Mouse (Mus musculus) cerebellum, postnatal 4 days (tissue): ENCODE data around the gene Slc17a9.

Source experiments
- DNase-seq, 2 experiments: peaks; one replicate each; pipeline ENCODE4 v3.0.0; 2022; ENCODE audit warnings: low spot score in 2 of 2, mixed read lengths in 1 of 2

The Slc17a9 gene

DNA sequence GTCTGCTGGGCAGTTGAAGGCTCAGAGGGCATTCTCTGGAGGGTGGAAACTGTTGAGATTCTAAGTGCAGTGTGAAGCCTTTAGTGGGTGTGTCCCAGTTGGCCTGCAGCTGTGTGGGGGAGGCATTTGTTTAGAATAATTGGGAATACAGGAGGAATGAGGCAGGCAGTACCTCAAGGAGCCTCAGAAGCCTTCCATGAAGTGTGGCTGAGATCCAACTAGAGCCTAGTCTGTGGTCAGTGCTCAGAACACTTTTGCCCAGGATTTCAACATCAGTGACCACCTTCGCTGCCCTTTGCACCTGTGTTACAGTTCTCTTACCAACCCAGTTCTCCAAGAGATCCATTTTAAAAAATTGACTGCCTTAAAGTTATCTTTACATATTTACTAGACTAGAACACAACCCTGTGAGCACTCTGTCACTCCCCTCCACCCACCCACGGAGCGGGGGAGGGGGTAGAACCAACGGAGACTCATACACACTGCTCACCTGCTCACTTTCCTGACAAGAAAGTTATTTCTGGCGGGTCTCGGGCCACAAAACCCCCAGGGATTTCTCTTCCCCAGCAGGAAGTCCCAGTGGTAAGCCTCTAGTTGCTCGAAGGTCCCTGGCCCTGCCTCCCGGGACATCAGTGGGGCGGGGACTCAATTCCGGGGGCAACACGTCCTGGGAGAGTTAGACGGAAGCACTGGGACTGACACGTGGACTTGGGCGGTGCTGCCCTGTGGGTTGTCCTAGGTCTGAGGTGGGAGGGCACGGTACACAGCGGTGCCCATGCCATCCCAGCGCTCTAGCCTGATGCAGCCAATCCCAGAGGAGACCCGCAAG is at the start of gene Slc17a9:
Gene Slc17a9, plus strand, starts transcription at position 679 of the 829 bp plus-strand sequence.
- DNase-seq: no peak

DNA sequence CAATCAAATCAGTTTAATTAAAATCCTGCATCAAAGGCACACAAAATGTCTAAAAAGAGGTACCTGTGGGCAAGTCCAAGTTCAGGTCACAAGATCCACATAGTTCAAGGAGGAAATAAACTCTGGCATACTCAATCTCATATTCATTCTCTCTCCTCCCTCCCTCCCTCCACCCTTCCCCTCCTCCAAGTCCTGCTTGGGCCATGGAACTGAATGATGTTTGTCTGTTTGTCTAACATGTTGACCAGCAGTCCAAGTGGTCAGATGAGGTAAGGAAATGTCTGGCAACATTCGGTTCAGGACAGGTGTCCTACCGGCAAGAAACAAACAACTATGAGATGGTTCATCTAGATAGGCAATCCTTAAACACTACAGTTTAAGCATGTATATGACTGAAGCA is 48.4 kb upstream of the Slc17a9 start:
- DNase-seq: no peak

DNA sequence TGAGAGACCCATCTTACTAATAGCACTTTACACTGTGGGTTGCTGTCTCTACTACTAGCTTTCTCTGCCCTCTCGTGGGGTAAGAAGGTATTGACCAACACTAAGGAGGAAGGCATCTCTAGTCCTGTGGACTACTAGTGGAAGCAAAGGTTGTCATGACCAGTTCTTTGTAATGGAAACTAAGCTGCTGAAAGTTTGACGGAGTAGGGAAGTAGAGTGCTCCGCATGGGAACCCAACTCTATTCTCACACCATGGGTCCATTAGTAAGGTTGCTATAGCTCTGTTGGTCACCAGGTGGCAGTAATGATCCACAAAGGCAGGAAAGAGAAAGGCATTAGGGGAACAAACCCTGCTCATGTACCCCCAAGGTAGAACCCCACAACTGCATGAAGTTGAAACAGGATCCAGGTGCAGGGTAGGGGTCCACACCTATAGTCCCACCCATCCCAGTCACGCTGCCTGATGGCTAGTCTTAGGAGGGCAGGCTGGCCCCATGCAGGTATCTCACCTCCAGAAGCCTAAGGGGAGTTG is 46.4 kb upstream of the Slc17a9 start:
- DNase-seq: peak in 1 of 2 experiments; percentile 56

DNA sequence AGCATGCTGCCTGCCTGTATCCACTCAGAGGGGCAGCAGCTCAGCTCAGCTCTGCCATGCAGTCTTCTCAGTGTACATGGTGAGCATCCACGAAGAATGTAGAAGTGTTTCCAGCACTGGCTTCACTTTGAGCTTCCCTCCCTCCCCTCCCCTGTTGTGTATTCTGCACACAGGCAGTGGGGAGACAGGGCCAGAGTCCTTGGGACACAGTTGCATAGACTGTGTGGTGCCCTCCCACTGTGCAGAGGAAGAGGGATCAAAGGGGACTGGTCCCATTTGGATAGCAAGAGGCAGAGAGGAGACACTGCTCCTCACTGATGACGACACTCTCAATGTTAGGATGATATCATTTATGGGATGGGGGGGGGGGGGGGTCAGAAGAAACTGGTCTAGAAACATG is 43.8 kb upstream of the Slc17a9 start:
- no peak for DNase-seq

DNA sequence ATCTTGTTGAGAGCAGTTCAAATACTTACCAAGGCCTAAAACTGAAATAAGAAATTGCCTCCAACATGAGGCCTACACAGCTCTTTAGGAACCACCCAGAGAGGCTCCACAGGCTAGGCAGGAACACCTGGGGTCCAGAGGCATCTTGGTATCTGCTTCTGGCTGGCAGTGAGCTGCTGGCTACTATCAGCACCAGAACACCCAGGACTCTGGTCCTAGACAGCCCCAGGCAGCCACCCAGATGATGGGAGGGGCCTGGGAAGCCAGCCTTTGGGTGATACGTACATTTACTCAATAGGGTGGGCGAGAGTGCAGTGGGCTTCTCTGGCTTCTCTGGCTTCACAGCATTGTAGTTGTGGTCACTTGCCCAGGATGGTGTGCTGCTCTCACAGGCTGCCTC is 41.5 kb upstream of the Slc17a9 start:
- no peak for DNase-seq

DNA sequence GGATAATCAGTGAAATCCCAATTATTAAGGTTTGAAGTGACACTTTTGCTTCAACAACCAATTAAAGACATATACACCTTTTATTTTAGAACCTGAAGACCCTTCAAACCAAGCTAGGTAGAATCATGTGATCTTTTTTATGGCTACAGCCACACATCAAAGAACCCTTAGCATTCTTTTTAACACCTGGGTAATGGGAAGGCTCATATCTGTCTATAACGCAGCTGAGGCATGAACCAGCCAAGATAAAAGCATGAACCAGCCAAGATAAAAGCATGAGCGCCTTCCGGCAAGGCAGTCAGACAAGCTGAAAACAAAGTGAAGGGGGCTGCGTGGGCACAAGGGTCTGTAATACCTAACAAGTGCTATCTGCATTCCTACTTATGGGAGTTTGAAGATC is 41.0 kb upstream of the Slc17a9 start:
- DNase-seq: no peak

DNA sequence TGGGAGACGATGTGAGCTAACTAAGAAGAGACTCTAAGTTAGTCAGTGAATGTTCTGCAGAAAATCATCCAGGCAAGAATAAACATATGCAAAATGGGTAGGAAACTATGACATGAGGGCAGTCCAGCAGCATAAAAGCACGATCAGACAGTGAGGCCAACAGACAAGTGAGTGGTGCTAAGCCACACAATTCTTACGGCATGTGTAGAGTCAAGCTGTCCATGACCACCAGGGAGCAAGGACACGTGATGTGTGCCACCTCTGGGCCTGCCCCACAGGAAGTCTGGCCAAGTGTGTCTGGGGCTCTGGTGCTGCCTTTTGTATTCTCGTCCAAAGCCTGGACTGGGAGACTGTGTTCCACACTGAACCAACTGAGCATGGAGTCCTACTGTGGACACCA is 35.2 kb upstream of the Slc17a9 start:
- no peak for DNase-seq

DNA sequence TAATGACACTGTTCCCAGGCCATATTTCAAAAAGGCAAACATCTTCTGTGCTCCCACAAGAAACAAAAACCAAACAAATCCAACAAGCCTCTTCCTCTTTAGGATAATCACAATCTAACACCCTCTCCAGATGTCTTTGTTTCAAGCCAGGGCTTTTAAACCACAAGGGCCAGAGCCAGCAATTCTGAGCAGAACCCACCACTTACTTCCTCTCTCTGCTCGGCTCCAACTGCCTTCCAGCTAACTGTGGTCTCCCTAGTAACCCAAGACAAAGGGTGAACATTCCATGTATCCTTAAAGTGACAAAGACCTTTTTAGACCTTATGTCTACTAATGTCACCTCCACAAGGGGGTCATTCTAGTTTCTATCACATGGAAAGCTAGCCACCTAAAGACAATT is 32.4 kb upstream of the Slc17a9 start:
- no peak for DNase-seq

DNA sequence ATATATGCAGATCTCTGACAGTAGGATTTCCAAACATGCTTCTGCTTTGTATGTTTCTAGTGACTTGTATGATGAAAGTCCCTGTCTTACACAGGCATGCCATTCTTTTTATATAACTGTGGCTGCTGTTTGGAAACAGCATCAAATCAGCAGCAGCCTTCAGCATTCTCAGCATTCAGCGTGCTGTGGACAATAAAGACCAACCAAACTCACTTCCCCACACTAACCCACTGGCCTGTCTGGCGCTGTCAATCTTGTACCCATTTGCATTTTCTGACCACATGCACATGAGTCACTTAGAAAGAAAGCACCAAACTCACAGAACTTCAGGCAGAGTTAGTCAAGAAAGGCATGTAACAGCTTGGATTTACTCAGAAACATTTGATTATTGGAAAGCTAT is 29.9 kb upstream of the Slc17a9 start:
- no peak for DNase-seq

DNA sequence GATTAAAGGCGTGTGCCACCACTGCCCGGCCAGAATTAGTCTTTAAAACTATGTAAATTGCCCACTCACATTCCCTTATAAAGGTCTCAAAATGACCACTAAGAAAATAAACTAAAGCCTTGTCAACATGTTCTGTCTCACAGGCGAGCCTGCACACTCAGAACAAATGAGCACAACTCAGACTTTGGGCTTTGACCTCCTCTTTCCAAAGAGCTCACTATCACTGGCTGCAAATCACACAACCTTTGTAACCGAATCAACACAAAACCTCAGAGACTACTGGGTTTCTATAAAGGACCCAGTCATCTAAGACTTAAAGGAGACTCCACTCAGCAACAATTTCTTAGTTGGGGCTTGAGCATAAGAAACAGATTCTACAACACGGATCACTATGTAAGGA is 24.6 kb upstream of the Slc17a9 start:
- DNase-seq: no peak

DNA sequence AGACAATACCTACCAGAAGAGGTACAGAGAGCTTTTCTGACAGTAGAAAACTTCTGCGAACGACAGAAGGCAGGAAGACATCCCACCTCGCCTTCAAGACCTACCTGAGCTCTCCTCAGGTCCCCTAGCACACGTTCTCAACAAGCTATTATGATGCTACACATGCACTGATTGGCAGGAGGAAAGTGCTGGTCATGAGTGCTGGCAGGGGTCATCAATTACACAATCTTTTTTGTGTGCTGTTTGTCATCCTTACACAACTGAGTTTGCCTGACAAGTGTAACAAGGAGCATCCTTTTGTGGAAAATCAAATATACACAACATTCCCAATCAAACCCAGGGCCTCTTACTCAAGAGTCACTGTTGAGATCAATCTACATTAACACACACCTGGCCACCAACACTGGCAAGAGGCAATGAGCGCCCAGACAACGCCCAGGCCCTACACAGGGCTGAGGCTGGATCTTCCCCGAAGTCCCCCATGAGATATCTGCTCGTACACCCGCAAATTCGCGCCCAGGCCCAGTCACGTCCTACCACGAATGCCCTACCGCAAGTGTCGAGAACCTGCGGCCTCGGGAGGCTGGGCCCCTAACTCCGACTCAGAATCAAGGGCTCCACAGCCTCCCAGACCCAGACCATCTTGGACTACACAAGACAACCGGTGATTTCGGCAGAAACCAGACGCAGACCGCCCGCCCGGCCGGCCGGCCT is 23.9 kb upstream of the Slc17a9 start:
- DNase-seq: no peak

DNA sequence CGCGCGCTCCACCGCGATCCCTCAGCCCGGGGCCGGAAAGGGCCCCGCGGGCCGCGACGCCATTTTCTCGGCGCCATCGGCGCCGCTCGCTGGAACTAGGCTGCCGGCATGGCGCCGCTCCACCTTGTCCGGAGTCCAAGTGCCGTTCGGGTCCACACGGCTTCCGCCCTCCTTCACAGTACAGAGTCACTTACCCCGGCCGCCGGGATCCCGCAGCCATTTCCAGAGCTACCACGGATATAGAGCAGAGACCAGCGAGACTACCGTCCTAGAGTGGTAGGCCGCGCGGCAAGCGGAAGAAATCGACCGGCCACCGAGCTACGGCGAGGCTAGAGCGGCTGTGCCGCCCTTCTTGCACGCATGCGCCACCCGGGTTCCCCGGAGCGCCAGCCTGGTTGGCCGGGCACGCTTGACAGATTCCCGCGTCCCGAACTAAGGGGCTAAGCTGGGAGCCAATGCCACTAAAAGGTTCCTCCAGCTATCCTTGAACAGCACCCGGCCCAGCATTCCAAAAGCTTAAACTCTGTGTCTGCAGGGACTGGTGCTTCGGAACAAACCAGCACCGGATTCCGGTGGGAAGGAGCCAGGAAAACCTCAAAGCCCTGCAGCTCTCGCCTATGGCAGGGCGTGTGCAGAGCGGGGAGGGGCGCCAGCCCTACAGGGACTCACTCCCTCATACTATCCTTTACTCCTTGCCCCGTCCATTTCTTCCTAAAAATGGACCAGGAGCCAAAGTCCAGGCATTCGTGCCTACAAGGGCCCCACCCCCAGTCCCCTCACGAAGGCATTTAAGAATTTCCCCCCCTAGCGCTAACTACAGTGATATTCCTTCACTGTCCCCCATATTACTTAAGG is 23.1 kb upstream of the Slc17a9 start:
- DNase-seq: peak; percentile 81 to 92

DNA sequence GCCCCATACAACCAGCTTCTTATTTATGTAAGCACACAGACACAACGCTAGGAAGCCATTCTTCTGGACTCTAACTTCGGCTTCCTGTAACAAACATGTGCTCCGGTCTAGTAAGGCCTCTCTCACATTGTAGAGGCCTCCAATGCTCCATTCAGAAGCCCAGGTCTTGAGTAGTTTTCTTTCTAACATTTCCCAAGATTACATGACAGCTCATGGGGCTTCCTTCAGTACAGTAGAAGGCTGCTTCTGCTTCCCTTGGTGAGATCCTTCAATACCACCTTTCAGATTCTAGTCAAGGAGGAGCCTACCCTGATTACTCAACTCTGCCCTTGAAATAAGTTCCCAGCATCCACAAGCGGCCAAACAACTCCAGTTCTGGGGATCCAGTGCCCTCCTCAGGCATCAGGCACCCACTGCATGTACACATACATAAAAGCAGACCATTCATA is 22.3 kb upstream of the Slc17a9 start:
- DNase-seq: no peak

DNA sequence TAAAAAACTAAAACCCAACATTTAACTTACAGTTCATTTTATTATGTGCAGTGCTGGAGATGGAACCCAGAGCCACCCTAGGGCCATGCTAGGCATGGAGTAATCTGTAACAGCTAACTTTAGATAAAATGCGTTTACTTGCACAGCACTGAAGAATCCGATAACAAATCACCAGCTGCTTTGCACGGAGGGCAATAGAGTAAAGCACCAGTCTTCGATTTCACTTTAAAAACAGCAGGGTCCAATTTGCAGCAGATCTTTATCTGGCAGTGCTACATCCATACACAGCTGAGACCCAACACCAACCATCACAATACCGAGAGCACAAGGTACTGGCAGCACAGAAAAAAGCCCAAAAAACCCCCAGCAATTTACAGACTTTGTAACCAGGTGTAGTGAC is 21.9 kb upstream of the Slc17a9 start:
- DNase-seq: no peak

DNA sequence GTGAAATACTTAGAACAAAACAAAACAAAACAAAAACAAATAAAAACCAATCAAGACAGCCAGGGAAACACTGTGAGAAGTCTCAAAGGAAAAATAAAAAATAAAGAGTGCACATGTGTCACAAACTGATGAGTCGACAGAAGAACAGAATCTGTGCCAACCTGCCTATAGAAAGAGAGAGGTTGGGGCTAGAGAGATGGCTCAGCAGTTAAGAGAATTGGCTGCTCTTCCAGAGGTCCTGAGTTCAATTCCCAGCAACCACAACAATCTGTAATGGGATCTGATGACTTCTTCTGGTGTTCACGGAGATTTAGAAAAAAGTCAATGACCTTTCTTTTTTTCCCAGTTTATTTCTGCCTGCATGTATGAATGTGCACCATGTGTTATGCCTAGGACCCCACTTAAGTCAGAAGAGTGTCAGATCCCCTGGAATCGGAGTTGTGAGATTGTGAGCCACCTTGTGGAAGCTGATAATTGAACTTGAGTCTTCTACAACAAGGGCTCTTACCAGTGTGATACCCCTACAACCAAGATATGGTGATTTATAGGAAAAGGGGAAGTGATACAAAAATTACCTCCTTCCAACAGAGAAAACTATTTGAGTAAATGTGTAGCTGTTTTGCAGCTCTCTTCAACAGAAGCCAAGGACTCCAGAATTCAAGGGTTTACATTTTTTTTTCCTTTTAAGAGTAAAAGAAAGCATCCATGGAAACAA is 21.3 kb upstream of the Slc17a9 start:
- no peak for DNase-seq

DNA sequence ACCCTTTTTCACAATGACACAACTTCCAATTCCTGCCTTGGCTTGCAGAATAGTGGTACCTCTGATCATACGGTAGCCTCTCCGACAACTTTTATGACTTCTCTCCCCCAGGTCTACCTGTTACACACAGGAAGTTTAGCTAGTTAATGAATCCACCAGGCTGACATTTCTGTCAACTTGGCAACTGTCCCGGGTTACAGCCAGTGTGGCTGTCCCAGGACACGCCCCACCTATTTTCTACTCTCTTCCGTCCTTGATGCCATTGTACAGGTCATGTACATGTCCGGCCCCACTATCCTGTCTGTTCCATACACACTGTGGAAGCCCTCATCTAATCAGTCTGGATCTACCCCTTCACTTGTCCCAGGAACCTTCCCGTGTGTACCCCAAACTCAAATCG is 20.5 kb upstream of the Slc17a9 start:
- no peak for DNase-seq

DNA sequence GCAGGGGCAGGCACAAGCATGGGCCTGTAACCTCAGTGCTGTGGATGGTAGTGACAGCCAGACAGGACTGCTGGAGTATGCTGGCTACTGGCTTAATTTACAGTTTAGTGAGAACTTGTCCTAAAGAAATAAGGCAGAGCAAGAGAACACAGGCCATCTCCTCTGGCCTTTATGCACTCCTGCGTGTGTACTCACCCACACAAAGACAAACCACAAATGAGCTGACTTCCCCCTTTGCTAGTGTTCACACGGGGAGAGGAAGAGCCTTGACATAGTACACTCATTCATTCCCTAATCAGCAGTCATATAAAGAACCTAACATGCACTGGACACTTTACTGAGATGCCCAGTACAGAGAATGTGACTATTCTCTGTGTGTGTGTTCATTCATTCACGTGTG is 20.0 kb upstream of the Slc17a9 start:
- no peak for DNase-seq

DNA sequence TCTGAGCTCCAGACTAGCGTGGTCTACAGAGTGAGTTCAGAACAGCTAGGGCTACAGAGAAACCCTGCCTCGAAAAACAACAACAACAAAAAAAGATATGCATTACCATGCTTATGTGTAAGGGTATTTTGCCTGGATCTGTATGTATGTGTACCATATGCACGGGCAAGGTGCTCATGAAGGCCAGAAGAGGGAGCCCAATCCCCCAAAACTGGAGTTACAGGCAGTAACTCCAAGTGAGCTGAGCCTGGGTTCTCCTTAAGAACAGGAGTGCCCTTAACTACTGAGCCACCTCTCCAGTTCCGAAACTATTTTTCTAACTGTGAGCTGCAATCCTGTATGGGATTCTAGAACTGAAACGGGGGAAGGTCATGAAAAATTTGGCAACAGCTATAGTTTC is 19.1 kb upstream of the Slc17a9 start:
- DNase-seq: no peak

DNA sequence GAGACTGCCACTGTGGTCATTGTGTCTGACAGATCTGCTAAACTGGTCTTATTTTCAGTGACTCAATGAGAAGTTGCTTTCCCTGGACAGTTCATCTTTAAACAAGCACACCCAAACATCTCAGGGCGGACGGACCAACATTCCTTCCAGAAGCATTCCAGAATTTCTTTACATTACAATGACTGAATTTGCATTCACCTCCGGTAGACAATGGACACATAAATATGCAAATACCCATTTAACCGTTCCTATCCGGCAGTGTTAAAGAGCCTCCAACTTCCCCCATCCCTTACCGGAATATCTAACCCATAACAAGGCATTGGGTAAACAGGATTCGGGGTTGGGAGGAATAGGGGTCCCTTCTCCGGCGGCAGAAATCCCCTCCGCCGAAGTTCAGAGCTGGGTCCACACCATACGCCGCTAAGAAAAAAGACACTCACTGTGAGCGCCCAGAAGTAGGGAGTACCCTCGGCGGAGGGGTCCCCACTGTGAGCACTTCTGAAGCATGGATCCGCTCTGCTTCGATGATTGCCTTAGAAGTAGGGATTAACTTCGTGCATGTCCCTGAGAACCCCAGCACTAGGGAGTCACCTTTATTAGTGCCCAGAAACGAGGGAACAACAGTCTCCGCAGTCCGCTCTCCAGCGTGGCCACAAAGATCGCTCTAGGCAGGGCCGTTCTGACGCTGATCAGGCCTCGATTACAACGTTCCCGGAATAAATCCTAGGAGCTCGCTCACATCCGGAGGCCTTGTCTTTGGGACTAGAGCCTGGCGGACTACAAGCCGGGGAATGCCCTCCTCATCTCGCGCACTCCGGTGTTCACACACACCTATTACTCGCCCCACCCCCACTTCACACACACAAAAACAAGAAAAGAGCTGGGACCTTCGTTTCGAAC is 15.8 kb upstream of the Slc17a9 start:
- no peak for DNase-seq

DNA sequence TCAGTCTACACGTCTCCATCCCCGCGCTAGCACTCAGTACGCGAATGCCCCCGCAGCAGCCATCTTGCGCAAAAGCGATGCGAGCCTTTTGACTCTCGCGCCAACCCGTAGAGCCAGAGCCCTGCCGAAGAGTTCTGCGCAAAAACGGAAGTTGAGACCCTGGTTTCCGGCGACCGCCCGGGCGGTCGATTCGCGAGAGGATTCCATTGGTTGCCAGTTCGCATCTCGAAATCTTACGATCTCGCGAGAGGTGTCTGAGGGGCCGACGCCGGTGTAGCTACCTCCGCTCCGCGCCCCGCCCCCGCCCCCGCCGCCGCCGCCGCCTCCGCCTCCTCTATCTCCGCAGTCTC is 15.2 kb upstream of the Slc17a9 start, which contains the start of the genes Dido1 and Gid8:
Gene Dido1, minus strand, starts transcription at position 77 of the 350 bp plus-strand sequence.
Gene Gid8, plus strand, starts transcription at position 195 of the 350 bp plus-strand sequence.
- peak; percentile 93 to 95 for DNase-seq
